10 mouse cellular contexts compared by ENCODE assay signal in the genomic region with DNA sequence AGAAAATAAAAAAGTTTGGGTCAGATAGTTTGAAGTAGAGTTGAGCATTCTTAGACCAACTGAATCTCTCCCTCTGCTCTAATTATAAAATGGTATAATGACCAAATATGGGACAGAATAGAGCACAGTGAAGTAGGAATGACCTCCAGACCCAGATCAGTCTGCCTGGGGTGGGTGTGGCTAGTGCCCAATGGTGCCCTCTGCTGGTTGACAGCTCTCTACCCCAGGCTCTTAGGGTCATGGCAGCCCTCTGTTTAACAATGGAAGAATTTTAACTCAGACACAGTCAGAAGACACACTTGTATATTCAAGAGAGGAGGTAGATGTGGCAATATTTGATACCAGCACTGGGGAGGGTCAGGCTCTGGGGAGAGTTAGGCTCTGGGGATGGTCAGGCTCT. TPM values are rescaled to one million over a fixed set of nuclear protein-coding genes. Genes with fewer than 3 reads are reported as not detected.
DNase-seq lines count a peak whose midpoint lies in the region; ATAC-seq lines count a peak whose summit lies in the region.
"Had no signal": no experiment of that assay in that cellular context is flagged by ENCODE, and none has a peak within 500 bp of the region (broad histone marks: within the 10 kb centered on the region; RNA-seq: fewer than 3 reads in every experiment).

No protein-coding gene starts in this region.

- H3K4me3 ChIP-seq in heart, embryonic 11.5 days (ENCODE audit: low read depth, low read length) = no peak overlapping the region
- H3K4me3 ChIP-seq in midbrain, embryonic 13.5 days (replicated peaks) = no peak overlapping the region
- H3K4me3 ChIP-seq: forebrain, embryonic 10.5 days; limb, embryonic 13.5 days had no signal

- H3K9ac ChIP-seq in heart, embryonic 11.5 days (ENCODE audit: low read depth, low read length) = no peak overlapping the region
- no peak overlapping the region for H3K9ac ChIP-seq in midbrain, embryonic 13.5 days (replicated peaks)
- H3K9ac ChIP-seq: limb, embryonic 13.5 days had no signal

- peak; percentile 17 for DNase-seq in heart, postnatal 4 days
- DNase-seq in CD8-positive naive resting alpha-beta T cell, adult 2 months (ENCODE audit: low read depth in 2 of 2, low spot score in 2 of 2) = peak; percentile 21 to 37
- DNase-seq in lung, postnatal 4 days = peak; percentile 30 to 35
- no peak for DNase-seq in right cerebral cortex, postnatal 4 days
- DNase-seq in frontal cortex, postnatal 36 days (ENCODE audit: low spot score in 2 of 2) = no peak

- no peaks in the 10 kb centered on the region for H3K9me3 ChIP-seq in heart, embryonic 11.5 days (replicated peaks; ENCODE audit: control insufficient read depth, low read length)
- no peaks in the 10 kb centered on the region for H3K9me3 ChIP-seq in midbrain, embryonic 13.5 days
- H3K9me3 ChIP-seq: forebrain, embryonic 10.5 days; limb, embryonic 13.5 days had no signal

- no peaks in the 10 kb centered on the region for H3K4me1 ChIP-seq in heart, embryonic 11.5 days (ENCODE audit: control insufficient read depth, insufficient read depth, low read length)
- no peaks in the 10 kb centered on the region for H3K4me1 ChIP-seq in midbrain, embryonic 13.5 days (replicated peaks)
- H3K4me1 ChIP-seq: forebrain, embryonic 10.5 days; limb, embryonic 13.5 days had no signal

- H3K27ac ChIP-seq in heart, embryonic 11.5 days (ENCODE audit: low read depth, low read length) = no peak overlapping the region
- H3K27ac ChIP-seq in midbrain, embryonic 13.5 days = no peak overlapping the region
- H3K27ac ChIP-seq: forebrain, embryonic 10.5 days; limb, embryonic 13.5 days had no signal

- ATAC-seq in heart, embryonic 11.5 days (replicated peaks; ENCODE audit: insufficient number of reproducible peaks, low FRiP score, low TSS enrichment) = no peak
- ATAC-seq in common myeloid progenitor, adult 5-6 weeks (replicated peaks; ENCODE audit: low read depth, poor library complexity, severe bottlenecking) = peak; percentile 93
- ATAC-seq in midbrain, embryonic 13.5 days = no peak

- 0 out of 2 replicates have a peak, but pooled peaks cover 2% of the 10 kb centered on the region for H3K36me3 ChIP-seq in heart, embryonic 11.5 days (ENCODE audit: control insufficient read depth, insufficient read depth, low read length)
- peaks cover 61% of the 10 kb centered on the region for H3K36me3 ChIP-seq in midbrain, embryonic 13.5 days

- H3K27me3 ChIP-seq in heart, embryonic 11.5 days (ENCODE audit: control insufficient read depth, insufficient read depth, low read length) = no peaks in the 10 kb centered on the region
- H3K27me3 ChIP-seq in midbrain, embryonic 13.5 days = no peaks in the 10 kb centered on the region
- H3K27me3 ChIP-seq: limb, embryonic 13.5 days had no signal

- H3K4me2 ChIP-seq in heart, embryonic 11.5 days = no peak overlapping the region
- H3K4me2 ChIP-seq in midbrain, embryonic 13.5 days (replicated peaks) = no peak overlapping the region
- H3K4me2 ChIP-seq: limb, embryonic 13.5 days had no signal

RNA-seq across cellular contexts. Expression of a gene that starts 16.1 kb away (rescaled TPM):
- 10 to 100 TPM; 12.2 TPM for total RNA-seq in heart, postnatal 4 days (2021)
- 7.0 and 7.7 TPM in 2 replicates for polyA plus RNA-seq in heart, embryonic 11.5 days (2014; fragmentation: Nextera tagmentation; extraction: Ambion mirVana)
- total RNA-seq in common myeloid progenitor, adult 5-6 weeks (2017) = 13.8 and 15.2 TPM in 2 replicates
- 9.7 and 11.2 TPM in 2 replicates for polyA plus RNA-seq in midbrain, embryonic 13.5 days (2015; fragmentation: Nextera tagmentation; extraction: Ambion mirVana)

RNA-seq across cellular contexts. Expression of a gene that starts 45.4 kb away (rescaled TPM):
- total RNA-seq in heart, postnatal 4 days (2021) = 100 to 1,000 TPM; 114 to 125 TPM
- polyA plus RNA-seq in heart, embryonic 11.5 days (2014; fragmentation: Nextera tagmentation; extraction: Ambion mirVana) = 224 and 240 TPM in 2 replicates
- total RNA-seq in common myeloid progenitor, adult 5-6 weeks (2017) = 2,084 and 2,334 TPM in 2 replicates
- 82.5 and 82.7 TPM in 2 replicates for polyA plus RNA-seq in midbrain, embryonic 13.5 days (2015; fragmentation: Nextera tagmentation; extraction: Ambion mirVana)

RNA-seq across cellular contexts. Expression of a gene that starts 58.4 kb away (rescaled TPM):
- not detected for total RNA-seq in heart, postnatal 4 days (2021)
- 0.14 TPM in 1 of 2 replicates, not detected in the other for polyA plus RNA-seq in heart, embryonic 11.5 days (2014; fragmentation: Nextera tagmentation; extraction: Ambion mirVana)
- total RNA-seq in common myeloid progenitor, adult 5-6 weeks (2017) = not detected in 2 replicates
- polyA plus RNA-seq in midbrain, embryonic 13.5 days (2015; fragmentation: Nextera tagmentation; extraction: Ambion mirVana) = not detected in 2 replicates
- polyA plus RNA-seq: forebrain, embryonic 10.5 days; limb, embryonic 13.5 days had no signal

Comparison
In these comparisons a context has a peak if more than half of its experiments do, and no peak if none do; other contexts are left out.
1. DNase-seq: peak in heart, postnatal 4 days (single experiment), CD8-positive naive resting alpha-beta T cell, adult 2 months (2 of 2) and lung, postnatal 4 days (2 of 2); none in right cerebral cortex, postnatal 4 days (single experiment) and frontal cortex, postnatal 36 days (0 of 2).
2. RNA of a gene that starts 45.4 kb away (total RNA-seq): 2,084 to 2,334 TPM in common myeloid progenitor, adult 5-6 weeks; 114 to 125 TPM in heart, postnatal 4 days; every median in the first group is over 10 times any median in the second.